Mouse (Mus musculus): ENCODE data around the gene Hoxd12. TPM values are rescaled to one million over a fixed set of nuclear protein-coding genes. Genes with fewer than 3 reads are reported as not detected.

Hoxd12 gene
- not detected for polyA plus RNA-seq (2017; shearing (Covaris generic))

GRCm38 (mm10) chr2:74674881-74675665, at the start of gene Hoxd12:
TSS of gene Hoxd12 (plus strand) at chr2:74675013.

GRCm38 (mm10) chr2:74659507-74660005, 15.3 kb upstream of the Hoxd12 start, which contains the start of gene Evx2:
TSS of gene Evx2 (minus strand) at chr2:74659557.

GRCm38 (mm10) chr2:74667842-74668357, 6.9 kb upstream of the Hoxd12 start, which contains the start of gene Hoxd13:
TSS of gene Hoxd13 (plus strand) at chr2:74668310.

GRCm38 (mm10) chr2:74678891-74679595, 4.2 kb downstream of the Hoxd12 start, which contains the start of gene Hoxd11:
TSS of gene Hoxd11 (plus strand) at chr2:74679557.

GRCm38 (mm10) chr2:74691022-74691951, 16.5 kb downstream of the Hoxd12 start, which contains the start of gene Hoxd10:
TSS of gene Hoxd10 (plus strand) at chr2:74691924.

GRCm38 (mm10) chr2:74697567-74698121, 22.8 kb downstream of the Hoxd12 start, which contains the start of gene Hoxd9:
TSS of gene Hoxd9 (plus strand) at chr2:74697727.

GRCm38 (mm10) chr2:74704393-74704998, 29.7 kb downstream of the Hoxd12 start, which contains the start of gene Hoxd8:
TSS of gene Hoxd8 (plus strand) at chr2:74704615.

GRCm38 (mm10) chr2:74711721-74712621, 37.2 kb downstream of the Hoxd12 start, which contains the start of the genes Hoxd3 and Hoxd4:
TSS of gene Hoxd3 (plus strand) at chr2:74711927.
TSS of gene Hoxd4 (plus strand) at chr2:74711929.

GRCm38 (mm10) chr2:74726551-74726950, 51.7 kb downstream of the Hoxd12 start, which contains the start of gene Gm28230:
TSS of gene Gm28230 (plus strand) at chr2:74726728.

Other genes starting within 250 kb of the Hoxd12 start
- 21.1 TPM for gene Lnpk, start 95.6 kb upstream of the Hoxd12 start, polyA plus RNA-seq (2017; shearing (Covaris generic))
- gene Evx2, start 15.5 kb upstream of the Hoxd12 start, polyA plus RNA-seq (2017; shearing (Covaris generic)) = not detected
- not detected for gene Hoxd13, start 6.7 kb upstream of the Hoxd12 start, polyA plus RNA-seq (2017; shearing (Covaris generic))
- not detected for gene Hoxd11, start 4.5 kb downstream of the Hoxd12 start, polyA plus RNA-seq (2017; shearing (Covaris generic))
- not detected for gene Hoxd10, start 16.9 kb downstream of the Hoxd12 start, polyA plus RNA-seq (2017; shearing (Covaris generic))
- gene Hoxd9, start 22.7 kb downstream of the Hoxd12 start, polyA plus RNA-seq (2017; shearing (Covaris generic)) = not detected
- not detected for gene Hoxd8, start 29.6 kb downstream of the Hoxd12 start, polyA plus RNA-seq (2017; shearing (Covaris generic))
- not detected for gene Hoxd3, start 36.9 kb downstream of the Hoxd12 start, polyA plus RNA-seq (2017; shearing (Covaris generic))
- not detected for gene Hoxd4, start 36.9 kb downstream of the Hoxd12 start, polyA plus RNA-seq (2017; shearing (Covaris generic))
- not detected for gene Gm28230, start 51.7 kb downstream of the Hoxd12 start, polyA plus RNA-seq (2017; shearing (Covaris generic))
- not detected for gene Hoxd1, start 88.0 kb downstream of the Hoxd12 start, polyA plus RNA-seq (2017; shearing (Covaris generic))
- 18.1 TPM for gene Mtx2, start 150.8 kb downstream of the Hoxd12 start, polyA plus RNA-seq (2017; shearing (Covaris generic))

Data from activated CD4-positive, CD25-positive, alpha-beta regulatory T cell, adult 9 weeks (primary cell).